Mouse (Mus musculus) adipocyte (in vitro differentiated cells): ENCODE data around the gene Rac2.

Experiments used
- DNase-seq: peaks from one replicate; pipeline ENCODE4 v3.0.0-alpha.2; 2016; ENCODE audit warnings: low spot score

Gene Rac2

DNA sequence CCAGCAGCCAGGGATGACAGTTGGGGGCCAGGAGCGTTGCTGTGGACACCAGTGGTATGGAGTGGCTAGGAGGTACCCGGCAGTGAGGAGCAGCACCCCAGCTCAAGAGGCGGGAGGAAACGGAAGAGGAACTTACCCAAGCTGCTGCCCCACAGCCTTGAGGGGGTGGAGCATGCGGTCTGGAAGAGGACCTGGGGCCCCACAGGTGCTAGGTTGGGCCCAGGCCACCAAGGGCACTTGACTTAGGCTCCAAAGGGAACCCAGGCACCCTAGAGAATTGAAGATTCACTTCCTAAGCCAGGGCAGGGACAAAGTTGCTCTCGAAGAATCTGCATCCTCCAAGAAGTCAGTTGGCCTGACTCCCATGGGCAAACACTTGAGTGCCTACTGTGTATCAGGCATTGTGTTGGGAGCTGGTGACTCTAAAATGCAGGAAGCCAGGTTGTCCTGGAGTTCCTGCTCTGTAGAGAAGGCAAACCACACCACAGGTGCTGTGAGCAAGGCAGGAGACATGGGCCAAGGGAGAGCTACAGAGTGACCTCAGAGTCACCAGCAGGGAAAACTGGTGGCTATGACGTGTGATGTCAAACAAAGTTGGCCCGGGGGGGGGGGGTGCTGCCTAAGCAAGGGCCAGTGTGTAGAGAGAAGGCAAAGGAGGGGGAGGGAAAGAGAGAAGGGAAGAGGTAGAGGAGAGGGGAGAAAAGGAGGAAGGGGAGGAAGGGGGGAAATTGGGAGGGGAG, at the start of gene Rac2:
Gene Rac2 (minus strand): TSS at position 126 of the 740 bp plus-strand sequence.
- no peak for DNase-seq

DNA sequence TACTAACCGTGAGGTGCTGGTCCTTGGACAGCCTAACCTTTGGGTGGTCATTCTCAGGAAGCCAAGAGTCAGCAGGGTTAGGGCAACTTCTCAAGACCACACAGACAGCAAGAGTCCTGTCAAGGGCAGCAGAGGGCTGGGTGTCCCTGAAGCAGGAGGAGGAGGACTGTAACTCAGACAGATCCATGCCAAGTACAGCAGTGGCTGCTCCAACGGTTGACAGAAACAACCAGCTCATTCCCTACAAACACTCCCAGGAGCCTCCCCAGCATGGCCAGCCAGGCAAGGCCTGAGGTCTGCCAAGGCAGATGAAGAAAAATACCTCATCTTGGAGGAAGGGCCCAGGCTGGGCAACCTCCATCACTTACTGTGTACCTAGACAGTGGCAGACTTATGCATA, 44.4 kb upstream of the Rac2 start:
- no peak for DNase-seq

DNA sequence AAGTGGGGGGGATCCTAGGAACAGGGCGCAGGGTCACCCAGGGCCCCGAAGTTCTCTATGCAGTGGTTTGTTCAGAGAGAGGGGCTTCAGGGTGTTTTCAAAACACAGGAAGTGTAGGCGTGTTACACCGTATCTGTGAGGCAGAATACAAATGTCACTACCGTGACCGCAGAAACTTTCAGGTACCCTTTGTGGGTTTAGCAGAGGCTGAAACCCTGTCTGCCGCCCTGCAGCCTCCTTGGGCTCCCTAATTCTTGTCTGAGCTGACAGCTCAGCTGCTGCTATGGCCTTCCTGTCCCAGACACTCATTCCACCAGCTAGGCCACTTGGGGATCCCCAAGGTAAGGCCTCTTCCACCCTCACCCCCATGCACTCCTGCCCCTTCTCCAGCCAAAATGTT, 42.0 kb upstream of the Rac2 start:
- DNase-seq, result no peak

DNA sequence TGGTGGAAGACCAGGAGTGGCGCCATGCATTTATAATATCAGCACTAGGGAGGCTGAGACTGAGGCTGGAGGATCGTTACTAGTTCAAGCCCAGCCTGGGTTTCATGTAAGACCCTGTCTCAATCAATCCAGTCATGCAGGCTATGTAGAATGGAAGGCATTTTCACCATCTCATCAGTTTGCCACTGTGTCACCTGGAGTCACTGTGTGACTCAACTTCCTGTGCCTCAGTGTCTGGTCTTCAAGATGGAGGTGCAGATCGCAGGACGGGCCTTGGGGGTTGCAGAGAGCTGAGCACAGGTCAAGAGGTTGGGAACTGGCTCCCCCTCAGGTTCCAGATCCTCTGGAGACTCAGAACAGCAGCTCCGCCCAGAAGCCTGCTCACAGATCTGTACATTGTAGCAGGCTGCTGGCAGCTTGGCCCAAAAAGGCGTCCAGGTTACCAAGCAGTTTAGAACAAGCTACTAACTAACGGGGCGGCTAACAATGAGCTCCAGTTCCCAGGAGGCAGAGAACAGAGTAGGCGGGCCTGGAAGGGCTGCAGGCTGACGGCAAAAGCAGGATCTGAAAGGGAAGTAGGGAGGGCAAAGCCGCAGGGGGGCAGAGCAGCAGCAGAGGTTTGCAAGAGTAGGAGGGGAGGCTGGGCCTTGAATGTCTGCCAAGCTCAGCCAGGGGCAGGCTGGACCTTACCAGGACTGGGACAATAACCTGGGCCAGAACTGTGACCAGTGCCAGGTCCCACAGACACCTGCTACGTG, 38.3 kb upstream of the Rac2 start:
- no peak for DNase-seq

DNA sequence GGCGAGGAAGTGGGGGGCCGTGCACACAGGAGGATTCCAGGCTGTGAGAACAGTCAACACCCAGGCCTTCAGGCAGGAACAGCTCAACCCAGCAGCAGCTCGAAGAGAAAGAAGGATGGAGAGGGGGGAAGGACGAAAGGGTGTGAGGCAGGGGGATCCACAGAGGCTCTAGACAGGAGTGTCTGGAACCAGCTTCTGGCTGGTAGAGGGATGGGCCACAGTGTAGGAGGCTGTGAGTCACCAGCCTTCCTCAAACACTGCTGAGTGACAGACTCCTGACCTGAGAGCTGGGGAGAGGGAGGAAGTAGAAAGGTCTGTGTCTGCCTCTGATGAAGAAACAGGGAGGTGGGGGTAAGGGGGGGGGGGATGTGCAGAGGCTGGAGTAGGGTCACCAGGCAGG, 34.9 kb upstream of the Rac2 start:
- DNase-seq, result no peak

DNA sequence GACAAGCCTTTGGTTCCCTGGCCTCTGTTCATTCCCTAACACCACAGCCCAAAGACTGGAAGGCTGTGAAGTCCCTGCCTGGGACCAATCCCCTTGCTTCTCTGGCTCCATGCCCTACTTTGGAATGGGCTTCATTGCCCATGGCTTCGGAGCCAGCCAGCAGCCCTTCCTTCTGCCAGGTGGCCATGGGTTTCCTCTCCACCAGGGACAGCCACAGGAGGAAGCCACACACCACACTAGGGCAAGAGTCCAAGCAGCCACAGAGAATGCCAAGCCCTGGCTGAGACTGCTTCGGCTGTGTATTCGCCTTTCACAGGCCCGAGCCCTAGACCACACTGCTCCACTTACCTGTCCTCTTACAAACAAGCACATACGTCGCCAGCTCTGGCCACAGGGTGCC, 33.5 kb upstream of the Rac2 start:
- no peak for DNase-seq

DNA sequence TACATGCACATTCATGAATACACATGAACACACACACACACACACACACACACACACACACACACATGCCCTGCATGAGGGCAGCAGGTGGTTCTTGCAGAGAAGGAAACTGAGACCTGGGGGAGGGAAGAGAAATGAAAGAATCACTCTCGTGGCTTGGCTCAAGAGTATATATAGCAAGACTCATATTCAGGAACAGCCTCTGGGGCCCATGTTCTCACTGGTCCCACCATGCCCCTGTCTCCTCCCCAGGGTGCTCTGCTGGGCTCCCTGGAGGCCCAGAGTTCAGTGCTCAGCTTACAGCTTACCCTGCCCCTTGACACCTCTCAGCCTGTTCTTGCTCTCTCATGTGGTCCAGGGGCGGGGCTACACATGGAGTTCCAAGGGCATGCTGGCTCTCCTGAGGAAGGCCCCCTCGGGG, 32.8 kb upstream of the Rac2 start:
- DNase-seq, result no peak

DNA sequence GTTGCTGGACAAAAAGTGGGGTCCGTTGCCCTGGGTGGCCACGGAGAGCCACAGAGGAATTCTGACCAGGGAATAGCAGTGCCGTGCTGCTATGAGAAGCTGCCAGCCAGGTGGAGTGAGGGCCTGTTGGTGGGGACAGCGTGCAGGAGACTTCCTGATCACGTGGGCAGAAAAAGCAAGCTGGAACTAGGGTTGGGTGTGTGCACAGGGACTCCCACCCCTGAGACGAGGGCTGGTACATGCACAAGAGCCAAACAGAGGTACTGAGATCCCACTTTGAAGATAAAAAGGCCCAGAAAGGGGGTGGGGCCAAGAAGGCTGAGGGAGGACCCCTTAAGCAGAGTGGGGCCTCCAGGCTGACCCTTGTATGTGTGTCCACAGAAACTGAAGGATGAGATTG, 31.7 kb upstream of the Rac2 start:
- no peak for DNase-seq

DNA sequence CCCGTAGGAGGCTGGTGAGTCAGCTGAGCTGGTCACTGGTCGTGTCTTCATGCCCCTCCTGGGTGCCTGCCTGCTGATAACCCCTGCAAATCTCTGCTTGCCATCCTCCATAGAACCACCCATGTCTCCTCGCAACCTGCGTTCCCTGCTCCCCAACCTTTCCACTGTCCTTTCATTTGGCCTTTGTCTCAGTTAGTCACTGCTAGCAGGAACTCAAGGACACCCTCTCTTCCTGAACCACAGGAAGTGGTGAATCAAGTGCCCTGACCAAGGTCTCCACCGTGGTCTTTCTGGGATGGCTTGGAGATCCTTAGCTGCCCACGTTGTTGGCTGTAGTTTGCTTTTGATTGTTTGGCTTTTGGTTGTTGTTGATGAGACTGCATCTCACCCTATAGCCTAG, 28.6 kb upstream of the Rac2 start:
- no peak for DNase-seq

DNA sequence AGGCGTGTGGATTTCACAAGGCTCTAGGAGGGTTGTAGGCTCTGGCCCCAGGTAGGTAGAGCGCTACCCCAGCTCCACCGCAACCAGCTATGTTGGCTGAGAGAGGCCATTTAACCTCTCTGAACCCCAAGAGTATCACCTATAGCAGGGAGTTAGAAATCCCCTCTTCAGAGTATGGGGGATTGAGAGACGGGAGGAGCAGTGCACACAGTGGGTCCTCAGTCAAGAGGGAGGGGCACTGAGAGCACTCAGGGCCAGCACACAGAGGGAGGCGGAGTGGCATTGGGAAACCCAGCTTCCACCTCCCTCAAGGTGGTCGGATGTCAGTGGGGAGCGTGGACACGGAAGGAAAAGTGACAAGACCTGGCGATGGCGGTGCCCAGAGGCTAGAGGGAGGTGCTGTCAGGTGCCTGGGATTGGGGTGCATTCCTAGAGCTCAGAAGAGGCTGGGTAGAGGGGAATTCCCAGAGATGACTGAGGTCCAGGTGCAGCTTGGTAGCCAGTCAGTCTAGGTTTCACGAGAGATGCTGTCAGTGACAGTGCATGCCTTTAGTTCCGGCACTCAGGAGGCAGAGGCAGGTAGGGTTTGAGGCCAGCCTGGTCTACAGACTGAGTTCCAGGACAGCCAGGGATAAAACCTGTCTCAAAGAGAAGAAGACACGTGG, 27.1 kb upstream of the Rac2 start:
- DNase-seq, result no peak

DNA sequence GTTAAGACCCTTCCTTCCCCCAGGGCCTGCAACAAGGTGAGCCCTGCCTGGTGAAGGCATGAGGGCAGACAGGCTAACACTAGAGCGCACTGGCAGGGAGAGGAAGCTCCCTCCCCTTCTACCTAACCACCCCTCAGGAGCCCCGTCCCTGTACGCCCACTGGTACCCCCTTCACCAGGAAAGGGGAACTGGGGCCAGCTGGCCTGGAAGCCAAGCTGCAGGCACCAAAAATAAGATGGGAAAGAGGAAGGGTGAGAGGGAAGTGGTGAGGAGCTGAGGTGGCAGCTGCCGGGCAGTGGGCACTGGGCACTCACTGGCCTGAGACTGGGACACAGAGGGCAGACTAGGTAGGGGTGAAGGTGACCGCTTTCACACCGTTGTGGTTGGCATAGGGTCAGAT, 26.5 kb upstream of the Rac2 start:
- no peak for DNase-seq

DNA sequence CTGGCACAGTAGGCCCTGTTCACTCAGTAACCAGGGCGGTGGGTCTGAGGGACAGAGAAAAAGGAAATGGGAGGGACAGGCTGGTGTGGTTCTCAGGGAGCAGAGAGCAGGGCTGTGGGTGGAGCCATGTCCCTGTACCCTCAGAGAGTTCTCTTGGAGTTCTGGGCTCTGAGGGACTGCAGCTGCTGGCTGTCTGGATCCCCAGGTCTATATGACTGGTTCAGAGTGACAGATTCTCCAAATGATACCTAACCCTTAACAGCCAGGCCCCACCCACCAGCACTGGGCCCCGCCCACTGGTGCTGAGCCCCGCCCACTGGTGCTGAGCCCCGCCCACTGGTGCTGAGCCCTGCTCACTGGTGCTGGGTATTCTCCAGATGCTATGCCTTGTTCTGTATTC, 25.1 kb upstream of the Rac2 start:
- no peak for DNase-seq

DNA sequence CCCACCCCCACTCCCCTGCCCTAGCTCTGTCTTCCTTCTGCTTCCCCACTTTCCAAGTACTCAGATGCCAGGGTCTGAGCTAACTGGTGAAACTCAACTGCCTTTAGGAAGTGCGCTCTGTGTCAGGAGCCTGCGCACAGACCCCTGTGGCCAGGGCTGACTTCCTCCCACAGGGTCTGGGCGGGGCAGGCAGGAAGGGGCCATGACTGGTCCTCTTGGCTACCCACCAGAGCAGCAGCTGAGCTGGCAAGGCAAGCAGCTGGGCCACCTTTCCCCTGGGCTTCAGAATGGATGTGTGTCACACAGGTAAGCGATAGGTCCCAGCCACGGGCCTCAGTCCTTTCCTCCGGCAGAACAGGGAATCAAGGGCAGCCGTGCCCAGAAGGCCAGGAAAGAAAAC, 24.3 kb upstream of the Rac2 start, which contains the start of gene Cyth4:
Gene Cyth4 (plus strand): TSS at position 134 of the 400 bp plus-strand sequence.
- no peak for DNase-seq

DNA sequence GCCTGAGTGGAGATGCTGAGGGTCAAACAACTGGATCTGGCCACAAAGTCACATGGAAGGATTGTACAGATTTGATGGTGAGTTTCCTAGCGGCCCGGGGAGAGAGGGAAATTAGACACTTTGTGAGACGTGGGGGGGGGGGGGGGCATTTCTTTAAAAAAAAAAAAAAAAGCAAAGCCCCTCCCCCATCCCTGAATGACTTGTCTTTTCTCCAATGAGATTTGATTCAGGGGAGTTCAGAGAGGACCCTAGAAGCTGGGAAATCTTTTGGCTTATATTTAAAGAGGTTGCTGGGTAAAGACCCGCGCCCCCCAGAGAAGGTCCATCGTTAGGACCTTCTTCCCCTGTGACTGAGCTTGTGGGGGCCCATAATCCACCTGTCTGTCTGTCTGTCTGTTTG, 23.9 kb upstream of the Rac2 start:
- no peak for DNase-seq

DNA sequence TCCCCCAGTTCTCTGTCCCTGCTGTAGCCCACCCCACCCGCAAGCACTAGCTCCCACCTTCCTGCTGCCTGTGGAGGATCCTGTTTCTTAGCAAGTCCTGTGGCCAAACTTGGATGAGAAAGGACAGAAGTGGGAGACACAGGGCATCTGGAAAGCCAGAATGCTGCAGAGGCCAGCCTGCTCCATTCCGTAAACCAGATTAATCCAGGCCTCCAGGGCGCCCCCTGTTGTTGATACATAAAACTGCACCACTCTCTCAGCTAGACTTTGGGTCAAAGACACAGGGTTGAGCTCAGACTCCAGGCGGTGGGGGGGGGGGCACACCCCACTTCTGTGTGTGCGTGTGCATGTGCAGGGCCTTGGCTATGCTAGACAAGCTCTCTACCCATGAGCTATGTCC, 22.9 kb upstream of the Rac2 start:
- DNase-seq, result no peak

DNA sequence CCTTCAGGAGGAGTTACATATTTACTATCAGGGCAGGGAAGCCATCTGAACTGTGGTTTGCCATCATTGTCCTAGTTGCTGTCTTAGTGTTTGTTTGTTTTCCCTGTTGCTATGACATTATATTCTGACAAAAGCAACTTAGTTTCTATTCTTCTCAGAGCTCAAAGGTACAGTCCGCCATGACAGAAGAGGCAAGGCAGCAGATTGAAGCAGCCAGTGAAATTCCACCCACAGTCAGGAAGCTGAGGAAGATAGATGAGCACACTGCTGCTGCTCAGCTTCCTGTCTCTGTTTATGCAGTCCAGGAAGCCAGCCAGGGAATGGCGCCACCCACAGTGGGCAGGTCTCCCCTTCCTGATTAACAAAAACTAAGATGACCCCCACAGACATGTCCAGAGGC, 22.2 kb upstream of the Rac2 start:
- DNase-seq, result no peak

DNA sequence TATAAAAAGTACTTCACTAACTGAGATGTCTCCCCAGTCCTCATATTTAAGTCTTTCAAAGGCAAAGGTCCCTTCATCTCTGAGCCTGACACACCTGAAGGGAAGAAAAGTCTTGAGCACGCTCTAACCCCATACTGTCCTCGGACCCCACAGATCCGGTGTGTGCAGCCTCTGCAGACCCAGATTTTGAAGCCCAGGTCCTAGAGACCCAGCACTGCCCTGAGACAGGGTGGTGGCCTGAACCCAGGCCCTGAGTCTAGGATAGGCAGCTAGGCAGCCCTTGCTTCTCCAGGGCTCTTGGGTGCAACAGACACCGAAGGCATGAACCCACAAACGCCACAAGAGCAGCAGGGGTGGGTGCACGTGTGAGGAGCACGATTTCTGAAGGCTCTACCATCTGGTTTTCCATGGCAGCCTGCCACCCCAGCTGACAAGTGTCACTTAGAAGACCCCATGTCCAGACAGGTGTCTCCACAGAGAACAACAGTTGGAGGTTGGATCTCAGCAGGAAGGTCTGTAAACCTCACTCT, 21.4 kb upstream of the Rac2 start:
- DNase-seq, result no peak

DNA sequence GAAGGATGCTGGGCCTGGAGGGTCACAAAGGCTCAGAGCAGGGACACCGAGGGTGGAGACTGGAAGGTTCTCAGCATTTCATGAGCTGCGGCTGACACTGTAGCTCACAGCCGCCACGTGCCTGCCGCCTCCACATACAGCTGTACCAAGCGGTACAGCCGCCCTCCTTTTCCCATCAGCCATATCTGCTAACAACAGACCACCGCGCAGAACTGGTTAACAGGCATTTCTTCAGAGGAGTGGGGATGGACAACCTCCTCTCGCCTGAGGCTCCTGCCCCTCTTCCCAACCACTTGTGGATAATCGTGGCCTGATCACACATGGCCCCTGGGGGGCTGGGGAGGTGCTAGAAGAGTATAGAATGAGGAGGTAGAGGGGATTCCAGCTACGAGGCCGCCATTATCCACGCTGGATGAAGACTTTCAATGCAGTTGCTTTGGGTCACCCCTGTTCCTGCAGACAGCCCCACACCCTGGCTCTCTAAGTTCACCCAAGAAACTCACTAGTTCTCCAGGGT, 19.9 kb upstream of the Rac2 start:
- DNase-seq, result no peak

DNA sequence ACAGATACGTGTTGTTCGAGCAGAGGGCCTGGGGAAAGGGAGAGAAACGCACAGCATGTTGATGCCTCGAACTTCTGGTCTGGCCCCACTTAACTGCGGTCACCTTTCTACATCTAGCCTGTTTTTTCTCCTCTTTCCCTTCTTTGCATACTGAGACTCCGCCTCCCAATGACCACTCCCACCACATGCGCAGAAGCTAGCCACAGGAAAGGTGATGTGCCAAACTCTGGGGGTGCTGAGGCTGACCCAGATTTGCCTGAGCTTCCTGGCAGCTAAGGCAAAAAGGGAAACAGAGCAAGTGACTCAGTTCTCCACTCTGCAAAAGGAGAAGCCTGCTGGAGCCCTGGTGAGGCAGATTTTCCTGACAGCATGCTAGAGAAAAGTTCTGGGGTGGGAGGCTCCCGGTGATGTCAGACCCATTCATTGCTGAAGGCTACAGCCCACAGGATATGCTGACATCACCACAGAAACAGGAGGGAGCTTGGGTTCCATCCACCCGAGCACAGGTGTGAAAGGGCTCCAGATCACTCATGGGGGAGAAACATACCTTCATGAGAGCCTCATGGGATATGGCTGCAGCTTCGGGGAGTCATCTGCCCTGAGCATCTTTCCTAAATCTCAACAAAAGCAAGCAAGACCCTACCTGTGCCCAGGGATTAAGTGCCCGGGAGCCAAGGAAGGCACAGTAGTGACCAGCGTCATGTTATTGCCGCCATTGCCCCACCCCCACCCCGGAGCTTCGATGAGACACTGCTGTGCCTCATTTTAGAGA, 19.3 kb upstream of the Rac2 start:
- no peak for DNase-seq

DNA sequence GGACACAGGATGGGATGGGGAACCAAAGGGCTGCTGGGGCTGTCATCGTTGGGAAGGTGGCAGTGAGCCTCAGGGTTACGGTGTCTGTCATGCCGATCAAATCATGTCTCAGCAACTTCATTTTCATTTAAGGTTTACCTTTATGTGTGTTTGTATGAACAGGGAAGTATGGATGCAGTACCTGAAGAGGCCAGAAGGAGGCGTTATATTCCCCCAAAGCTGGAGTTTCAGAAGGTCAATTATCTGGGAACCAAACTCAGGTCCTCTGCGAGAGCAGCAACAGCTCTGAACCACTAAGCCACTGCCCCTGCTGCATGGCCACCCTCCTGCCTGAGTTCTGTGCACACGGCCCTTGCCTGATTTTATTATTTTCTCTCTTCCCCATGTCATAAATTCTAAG, 18.2 kb upstream of the Rac2 start:
- DNase-seq, result no peak

DNA sequence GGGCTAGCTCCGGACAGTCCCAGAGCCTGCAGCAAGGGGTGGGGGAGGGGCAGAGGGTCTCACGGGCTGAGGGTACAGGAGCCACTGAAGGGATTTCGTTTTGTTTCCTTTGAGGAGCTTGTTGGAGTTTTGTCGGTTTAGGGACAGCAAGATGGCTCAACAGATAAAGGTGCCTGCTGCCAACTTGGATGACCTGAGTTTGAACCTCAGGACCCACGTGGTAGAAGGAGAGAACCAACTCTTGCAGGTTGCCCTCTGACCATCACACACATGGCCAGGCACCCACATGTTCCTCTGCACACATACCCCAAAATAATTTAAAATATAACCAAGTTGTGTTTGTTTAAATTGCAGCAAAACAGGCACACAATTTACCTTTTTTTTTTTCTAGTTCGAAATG, 17.4 kb upstream of the Rac2 start:
- DNase-seq, result no peak

DNA sequence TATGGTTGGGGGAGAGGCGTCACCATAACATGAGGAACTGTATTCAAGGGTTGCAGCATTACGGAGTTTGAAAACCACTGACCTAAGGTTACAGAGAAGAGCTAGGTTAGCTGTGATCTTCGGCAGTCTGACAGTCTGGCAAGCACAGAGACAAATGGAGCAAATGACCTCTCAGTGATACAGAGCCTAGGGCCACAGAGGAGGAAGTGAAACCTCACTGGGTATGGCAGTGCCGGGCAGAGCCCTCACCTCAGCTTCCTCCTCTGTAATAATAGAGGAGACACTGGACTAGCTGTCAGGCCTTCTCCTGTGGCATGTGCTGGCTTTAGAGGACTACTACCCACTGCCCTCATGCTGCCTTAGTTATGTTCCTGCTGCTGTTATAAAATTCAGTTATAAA, 16.3 kb upstream of the Rac2 start:
- no peak for DNase-seq
